Mouse (Mus musculus) gonadal fat pad, adult 2 months (tissue): ENCODE measurements at regions not wholly inside any gene's neighbourhood (a gene's known extent, or its start where the extent isn't known, plus 50 kb on each side); places are given as distances from the start of the nearest gene placed in this dataset.
A peak's percentile ranks its signal among the peaks of the same experiment; 100 is the strongest.

Experiments
- DNase-seq: peaks from one replicate; pipeline ENCODE4 v3.0.0-alpha.2; 2012; ENCODE audit warnings: low read depth

- no peak for DNase-seq
Measured at GRCm38 (mm10) chr8:8054224-8054916, 606.7 kb downstream of the Efnb2 start.

- DNase-seq: no peak
Measured at GRCm38 (mm10) chr8:8051186-8051585, 609.9 kb downstream of the Efnb2 start.

DNA sequence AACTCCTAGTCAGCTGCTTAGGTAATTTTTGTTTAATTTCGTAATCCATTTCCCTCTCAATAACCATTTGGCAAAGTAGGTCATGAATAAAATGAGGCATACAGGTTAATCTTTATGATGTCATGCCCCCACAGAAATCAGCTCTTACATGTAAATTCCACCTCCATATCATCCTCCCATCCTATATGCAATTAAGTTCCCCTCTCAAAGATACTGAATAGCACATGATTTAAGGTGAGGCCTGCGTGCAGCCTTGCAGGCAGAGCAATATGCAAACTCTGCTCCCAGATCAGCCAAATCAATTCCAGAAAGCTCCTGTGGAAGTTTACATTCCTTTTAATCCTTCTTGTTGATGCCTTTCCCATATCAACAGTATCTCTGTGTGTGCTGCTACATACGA lies 610.3 kb downstream of the Efnb2 start:
- DNase-seq: no peak

DNA sequence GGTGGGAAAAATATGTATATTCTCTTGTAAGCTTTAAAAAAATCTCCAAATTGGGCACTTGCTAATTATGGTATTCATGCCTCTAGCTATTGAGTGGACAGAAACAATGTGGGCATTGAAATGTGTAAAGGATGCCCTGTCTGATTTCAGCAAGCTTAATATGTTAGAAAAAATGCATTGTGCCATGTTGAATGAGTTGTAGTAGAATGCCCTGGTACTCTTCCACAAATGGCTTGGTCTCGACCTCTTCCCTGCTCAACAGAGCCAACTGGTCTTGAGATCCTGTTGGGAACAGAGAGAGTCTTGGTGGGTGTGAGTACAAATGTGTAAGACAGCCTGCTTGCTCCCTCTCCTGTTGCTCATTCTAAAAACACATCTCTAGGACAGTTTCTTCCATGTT lies 616.1 kb downstream of the Efnb2 start:
- no peak for DNase-seq

GRCm38 (mm10) chr8:8044296-8044695 lies 616.7 kb downstream of the Efnb2 start:
- no peak for DNase-seq

GRCm38 (mm10) chr8:8037929-8038328 lies 623.1 kb downstream of the Efnb2 start:
- DNase-seq: no peak

- no peak for DNase-seq
Measured at GRCm38 (mm10) chr8:8011151-8011550, 649.9 kb downstream of the Efnb2 start.

GRCm38 (mm10) chr8:7994905-7995304 lies 666.1 kb downstream of the Efnb2 start:
- no peak for DNase-seq

- no peak for DNase-seq
Measured at GRCm38 (mm10) chr8:7988820-7989219, 672.2 kb downstream of the Efnb2 start.

GRCm38 (mm10) chr8:7977020-7977419 lies 684.0 kb downstream of the Efnb2 start:
- DNase-seq: peak; percentile 51

- DNase-seq: no peak
Measured at GRCm38 (mm10) chr8:7973791-7974190, 687.3 kb downstream of the Efnb2 start.

DNA sequence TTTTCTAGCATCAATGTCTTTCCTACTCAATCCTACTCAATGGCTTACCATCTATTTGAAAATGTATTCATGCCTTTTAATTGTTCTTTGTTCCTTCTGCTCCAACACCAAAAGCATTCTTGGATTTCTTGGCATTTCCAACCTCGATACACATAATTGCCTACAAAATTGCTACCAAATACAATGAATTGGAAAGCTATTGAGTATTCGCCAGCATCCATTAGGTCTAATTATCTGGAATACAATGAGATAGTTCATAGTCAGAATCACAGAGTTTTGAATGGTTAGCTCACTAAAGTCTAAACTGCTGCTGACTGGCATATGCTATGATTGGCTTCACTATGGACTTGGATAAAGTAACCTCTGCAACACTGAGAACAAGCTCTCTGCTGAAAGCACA lies 696.8 kb downstream of the Efnb2 start:
- DNase-seq: no peak

- DNase-seq: no peak
Measured at GRCm38 (mm10) chr8:7956745-7957144, 704.3 kb downstream of the Efnb2 start.

DNA sequence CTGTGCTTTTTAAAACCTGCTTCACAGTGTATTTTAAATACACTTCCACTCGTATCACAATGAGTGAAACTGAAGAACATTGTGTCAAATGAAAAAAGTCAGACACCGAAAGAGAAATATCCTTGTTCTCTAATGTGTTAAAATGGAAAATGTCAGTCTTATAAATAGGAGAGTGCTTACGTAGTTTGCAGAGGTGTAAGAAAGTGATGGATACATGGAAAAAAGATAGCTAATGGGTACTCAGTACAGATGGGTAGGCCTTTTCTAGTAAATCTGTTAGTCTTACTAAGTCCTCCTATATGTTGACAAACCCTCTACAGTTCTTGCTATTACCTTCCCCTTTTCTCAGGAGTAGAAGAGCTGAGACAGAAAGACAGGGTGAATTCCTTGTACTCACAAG lies 706.2 kb downstream of the Efnb2 start:
- DNase-seq: no peak

DNA sequence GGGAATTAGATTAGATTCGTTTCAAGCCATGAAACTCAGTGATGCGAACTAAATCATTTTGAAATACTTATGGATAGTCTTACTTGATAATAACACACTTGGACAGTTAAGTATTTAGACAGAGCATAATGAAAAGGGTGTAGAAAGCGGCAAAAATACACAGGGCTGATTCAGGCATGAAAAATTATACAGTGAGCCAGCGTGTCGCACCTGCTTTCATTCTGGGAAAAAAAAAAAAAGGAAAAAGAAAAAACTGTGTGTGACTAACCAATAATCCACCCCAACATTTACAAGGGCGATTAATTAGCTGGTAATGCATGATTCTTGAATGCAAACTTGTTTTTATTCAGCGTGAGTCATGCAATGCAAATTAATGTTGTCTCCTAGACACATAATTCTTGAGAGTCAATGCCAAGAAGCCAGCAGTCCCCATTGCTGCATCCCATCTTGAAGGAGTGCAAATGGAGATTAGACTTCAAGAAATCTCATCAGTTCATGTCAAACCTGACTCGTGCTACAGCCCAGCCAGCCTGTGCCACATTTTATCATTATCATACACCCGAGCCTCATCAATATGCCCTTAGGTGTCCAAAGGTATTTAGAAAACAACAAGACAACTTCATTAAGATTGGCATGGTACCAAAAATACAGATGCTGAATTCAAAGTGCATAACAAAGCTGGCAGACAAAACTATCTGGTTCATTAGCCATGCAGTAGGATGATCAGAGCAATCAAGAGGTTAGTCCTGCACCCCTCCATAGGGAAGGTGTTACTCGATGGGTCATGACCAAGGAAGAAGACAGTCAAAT lies 714.9 kb downstream of the Efnb2 start:
- DNase-seq: no peak

DNA sequence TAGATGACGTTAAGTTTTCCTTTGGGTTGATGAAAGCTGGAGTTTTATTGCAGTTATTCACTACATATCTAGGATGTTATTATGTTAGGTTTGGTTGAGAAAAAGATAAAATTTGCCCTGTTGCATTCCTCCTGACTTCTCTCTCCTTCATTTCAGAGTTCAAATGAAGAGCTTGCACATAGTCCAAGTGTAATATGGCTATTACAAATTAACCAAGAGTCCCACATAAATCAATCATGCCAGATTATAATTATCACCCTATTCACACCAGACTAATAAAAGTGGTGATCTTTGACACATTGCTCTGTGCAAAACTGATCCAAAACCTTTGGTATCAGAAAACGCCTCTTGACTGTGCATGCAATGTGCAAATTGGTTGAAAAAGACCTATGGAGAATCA lies 724.4 kb downstream of the Efnb2 start:
- no peak for DNase-seq

DNA sequence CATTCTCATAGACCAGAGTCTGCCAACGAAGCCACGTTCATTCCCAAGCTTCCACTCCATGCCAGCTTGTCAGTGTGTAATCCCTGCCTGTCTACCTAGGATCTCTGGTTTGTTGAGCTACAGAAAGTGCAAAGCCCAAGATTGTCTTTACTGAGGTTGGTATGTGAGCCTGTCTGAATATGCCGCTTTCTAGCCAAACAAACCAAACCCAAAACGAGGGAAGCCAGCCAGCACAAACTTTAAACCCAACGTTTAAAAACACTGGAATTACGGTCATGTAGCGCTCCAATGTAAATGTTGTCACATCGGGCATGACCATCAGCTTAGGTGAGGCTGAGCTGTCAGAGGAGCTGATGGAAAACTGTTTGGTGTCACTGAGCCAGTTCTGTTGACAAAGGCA lies 741.6 kb downstream of the Efnb2 start:
- peak; percentile 2 for DNase-seq

- DNase-seq: no peak
Measured at GRCm38 (mm10) chr8:7894338-7894737, 766.7 kb downstream of the Efnb2 start.

GRCm38 (mm10) chr8:7853169-7853568 lies 807.9 kb downstream of the Efnb2 start:
- DNase-seq: no peak

GRCm38 (mm10) chr8:7850573-7850972 lies 810.5 kb downstream of the Efnb2 start:
- no peak for DNase-seq

DNA sequence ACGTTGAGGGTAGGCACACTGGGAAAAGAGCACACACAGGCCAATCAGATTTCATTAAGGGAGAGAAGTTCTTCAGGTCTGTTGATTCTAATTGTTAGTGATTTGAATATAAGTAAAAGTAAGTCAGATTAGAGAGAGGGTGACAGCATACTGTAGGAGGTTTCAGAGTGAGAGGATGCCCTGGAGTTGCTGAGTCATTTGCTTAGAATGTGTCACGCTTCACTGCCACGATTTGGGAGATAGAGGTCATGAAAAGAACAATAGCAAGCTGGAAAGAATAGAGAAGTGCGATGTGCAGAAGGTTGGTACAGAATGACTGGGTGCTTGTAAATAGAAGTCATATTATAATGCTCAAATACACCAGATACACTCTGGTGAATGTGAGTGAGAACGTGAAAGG lies 829.1 kb downstream of the Efnb2 start:
- DNase-seq: no peak

GRCm38 (mm10) chr8:7827811-7828210 lies 833.2 kb downstream of the Efnb2 start:
- DNase-seq: no peak

DNA sequence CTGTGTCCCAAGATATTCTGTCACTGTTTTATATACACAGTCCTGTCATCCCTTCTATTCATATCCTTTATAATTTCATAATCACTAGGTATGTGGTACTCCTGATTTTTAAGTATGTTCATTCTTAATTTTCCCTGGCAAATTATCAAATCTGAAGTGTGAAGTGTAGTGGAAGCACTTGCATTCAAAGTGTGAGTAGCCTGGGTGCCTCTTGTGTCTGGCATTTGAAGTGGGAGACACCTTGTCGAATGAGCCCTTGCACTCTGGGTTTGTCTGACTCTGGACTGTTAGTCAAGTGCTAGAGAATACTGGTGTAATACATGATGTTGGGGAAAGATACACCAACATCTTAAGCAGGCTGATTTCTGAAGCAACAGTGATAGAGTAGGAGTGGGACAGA lies 852.6 kb downstream of the Efnb2 start:
- no peak for DNase-seq
